Mouse (Mus musculus) liver, embryonic 16.5 days (tissue): ENCODE data around the gene Daglb. TPM values are rescaled to one million over a fixed set of nuclear protein-coding genes. Genes with fewer than 3 reads are reported as not detected.
A peak's percentile ranks its signal among the peaks of the same experiment; 100 is the strongest.

ENCODE experiments used
- ATAC-seq: fragments of 200-750 bp; cut with Nextera tagmentation; 2 replicates; pipeline ENCODE4 v1.8.0; 2017; ENCODE audit warnings: low read depth, mild to moderate bottlenecking, moderate number of reproducible peaks, moderate library complexity
- H3K27ac ChIP-seq: fragments of 300-500 bp; sonication (generic); 2 replicates; pipeline ENCODE4 v1.5.1; 2014; ENCODE audit warnings: mild to moderate bottlenecking, low read length
- H3K27me3 ChIP-seq: fragments of 300-500 bp; sonication (generic); 2 replicates; pipeline ENCODE4 v1.6.1; 2014; ENCODE audit warnings: low read depth, low read length, mixed read lengths; ENCODE audit not compliant: control insufficient read depth, insufficient read depth
- H3K36me3 ChIP-seq: fragments of 300-500 bp; sonication (generic); 2 replicates; pipeline ENCODE4 v1.6.1; 2014; ENCODE audit warnings: mild to moderate bottlenecking; ENCODE audit not compliant: control insufficient read depth, insufficient read depth
- H3K4me1 ChIP-seq: fragments of 300-500 bp; sonication (generic); 2 replicates; pipeline ENCODE4 v1.6.1; 2014; ENCODE audit warnings: low read depth, low read length, mixed read lengths; ENCODE audit not compliant: control insufficient read depth
- H3K4me2 ChIP-seq: fragments of 300-500 bp; sonication (generic); 2 replicates; pipeline ENCODE4 v1.6.1; 2014; ENCODE audit warnings: low read depth, low read length, mixed read lengths
- H3K4me3 ChIP-seq: fragments of 300-500 bp; sonication (generic); 2 replicates; pipeline ENCODE4 v1.5.1; 2014; ENCODE audit warnings: low read depth, mild to moderate bottlenecking, low read length
- H3K9ac ChIP-seq: fragments of 300-500 bp; sonication (generic); 2 replicates; pipeline ENCODE4 v1.6.1; 2014; ENCODE audit warnings: low read depth, low read length
- H3K9me3 ChIP-seq: fragments of 300-500 bp; sonication (generic); replicated peaks from 2 replicates; pipeline ENCODE4 v1.6.1; 2016; ENCODE audit warnings: low read length; ENCODE audit not compliant: control insufficient read depth
- WGBS: fragments of 180-500 bp; shearing (Covaris S2); extraction: QIAGEN DNeasy Blood & Tissue Kit; methylation state at CpG from one replicate; pipeline ENCODE4 v1.1.7; 2014; ENCODE audit not compliant: insufficient replicate concordance; 5-methylcytosine and 5-hydroxymethylcytosine counted together
- polyA plus RNA-seq: library from polyadenylated mRNA; unstranded; fragments of >200 nt; fragmentation: Nextera tagmentation; extraction: Ambion mirVana; gene quantifications from 2 replicates; pipeline ENCODE4 v1.2.1, GENCODE M21; 2015

Gene Daglb
- polyA plus RNA-seq, 1 experiment from 2014 or later, result 7.7 TPM

DNA sequence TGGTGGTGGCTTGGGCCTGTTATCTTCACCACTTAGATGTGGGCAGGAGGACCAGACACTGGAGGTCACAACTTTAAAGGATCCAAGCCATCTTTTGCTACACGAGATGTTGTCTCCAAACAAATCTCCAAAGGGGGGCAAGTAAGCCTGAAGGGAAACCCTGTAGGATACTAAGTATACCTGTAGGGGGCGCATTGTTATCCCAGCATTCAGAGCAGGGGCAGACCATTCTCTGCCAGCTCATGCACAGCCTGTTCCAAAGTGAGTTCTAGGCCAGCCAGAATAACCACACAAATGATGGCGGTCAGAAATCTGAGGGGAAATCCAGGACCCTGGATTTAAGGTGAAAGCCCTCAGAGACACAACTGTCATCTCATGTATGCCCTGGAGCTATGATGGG is 40.1 kb downstream of the Daglb start:
- Histone ChIP-seq H3K4me2 (no peak overlapping the region), H3K4me3 (no peak overlapping the region), H3K4me1 (peaks cover 11% of the 10 kb centered on the region), H3K27me3 (no peaks in the 10 kb centered on the region), H3K36me3 (peaks cover 32% of the 10 kb centered on the region), H3K27ac (no peak overlapping the region), H3K9me3 (no peaks in the 10 kb centered on the region), H3K9ac (no peak overlapping the region)
- ATAC-seq, result peak; percentile 41; the same call in 1 of the 2 replicates
- WGBS, result 50% methylated on average over 3 of the region's 3 CpGs

DNA sequence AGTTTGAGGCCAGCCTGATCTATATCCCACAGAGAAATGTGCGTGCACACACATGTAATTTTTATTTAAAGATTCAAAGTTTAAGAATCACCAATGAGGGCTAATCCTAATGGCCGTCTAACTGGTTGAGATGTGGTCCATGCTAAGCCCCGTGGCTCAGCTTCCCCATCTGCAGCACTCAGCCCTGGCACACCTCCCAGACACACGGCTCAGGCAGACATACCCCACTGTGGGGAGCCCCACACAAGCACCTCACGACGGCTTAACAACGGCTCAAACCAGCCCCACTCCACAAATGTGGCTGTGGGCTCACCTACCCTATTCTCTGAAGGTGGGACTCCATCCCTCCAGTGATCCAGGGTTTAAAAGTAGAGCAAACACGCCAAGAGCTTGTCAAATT is 40.7 kb downstream of the Daglb start:
- H3K9ac ChIP-seq, result no peak overlapping the region
- H3K4me2 ChIP-seq, result no peak overlapping the region
- no peak overlapping the region for H3K27ac ChIP-seq
- peaks cover 17% of the 10 kb centered on the region for H3K4me1 ChIP-seq
- H3K4me3 ChIP-seq, result no peak overlapping the region
- 81% methylated on average over 8 of the region's 8 CpGs for WGBS
- ATAC-seq, result no peak
- no peaks in the 10 kb centered on the region for H3K9me3 ChIP-seq
- peaks cover 32% of the 10 kb centered on the region for H3K36me3 ChIP-seq
- no peaks in the 10 kb centered on the region for H3K27me3 ChIP-seq

DNA sequence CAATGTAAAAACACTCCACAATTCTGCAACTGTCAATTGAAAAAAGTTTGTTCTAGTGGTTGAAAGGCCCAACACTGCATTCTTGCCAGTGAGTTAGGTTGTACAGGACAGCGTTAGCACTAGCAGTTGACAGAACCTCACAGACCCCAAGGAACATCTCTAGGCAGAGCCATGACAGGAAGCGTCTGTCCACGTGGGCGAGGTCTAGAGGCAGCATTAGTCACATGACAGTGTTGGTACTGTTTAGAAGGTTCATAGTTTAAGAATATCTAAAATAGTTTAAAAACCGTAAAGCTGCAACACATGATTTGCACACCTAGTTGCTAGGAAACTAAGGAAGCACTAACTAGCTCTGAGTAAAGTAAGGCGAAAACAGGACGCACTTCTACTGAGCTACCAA is 41.2 kb downstream of the Daglb start:
- peaks cover 32% of the 10 kb centered on the region for H3K36me3 ChIP-seq
- no peaks in the 10 kb centered on the region for H3K9me3 ChIP-seq
- H3K4me2 ChIP-seq, result no peak overlapping the region
- no peak overlapping the region for H3K4me3 ChIP-seq
- no peak overlapping the region for H3K27ac ChIP-seq
- WGBS, result 70% methylated on average over 7 of the region's 7 CpGs
- H3K27me3 ChIP-seq, result no peaks in the 10 kb centered on the region
- ATAC-seq, result no peak
- peaks cover 22% of the 10 kb centered on the region for H3K4me1 ChIP-seq
- no peak overlapping the region for H3K9ac ChIP-seq

DNA sequence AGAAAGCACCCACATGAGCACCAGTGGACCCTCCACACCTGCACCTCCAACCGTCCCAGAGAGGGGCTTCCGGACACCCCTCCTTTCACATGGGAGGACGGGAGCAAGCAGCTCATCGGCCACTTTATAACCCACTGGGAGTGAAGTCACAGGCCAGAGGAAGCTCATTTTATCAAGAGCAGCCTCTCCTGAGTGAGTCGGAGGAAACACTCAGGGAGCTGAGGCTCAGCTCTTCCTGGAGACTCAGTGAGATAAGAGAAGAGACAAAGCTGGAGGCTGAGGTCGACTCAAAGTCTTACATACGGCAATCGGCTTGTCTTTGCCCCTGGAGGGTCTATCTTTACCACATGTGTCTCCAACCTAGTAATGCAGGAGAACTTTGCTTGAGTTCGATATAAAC is 44.9 kb downstream of the Daglb start:
- Histone ChIP-seq H3K9ac (peak overlapping the region; percentile 47), H3K9me3 (no peaks in the 10 kb centered on the region), H3K27me3 (no peaks in the 10 kb centered on the region), H3K4me3 (peak overlapping the region; percentile 20), H3K27ac (peak overlapping the region; percentile 68; the same call in 1 of the 2 replicates), H3K4me2 (peak overlapping the region; percentile 58), H3K36me3 (peaks cover 40% of the 10 kb centered on the region), H3K4me1 (peaks cover 49% of the 10 kb centered on the region)
- WGBS, result 25% methylated on average over 9 of the region's 9 CpGs
- ATAC-seq, result peak; percentile 55

DNA sequence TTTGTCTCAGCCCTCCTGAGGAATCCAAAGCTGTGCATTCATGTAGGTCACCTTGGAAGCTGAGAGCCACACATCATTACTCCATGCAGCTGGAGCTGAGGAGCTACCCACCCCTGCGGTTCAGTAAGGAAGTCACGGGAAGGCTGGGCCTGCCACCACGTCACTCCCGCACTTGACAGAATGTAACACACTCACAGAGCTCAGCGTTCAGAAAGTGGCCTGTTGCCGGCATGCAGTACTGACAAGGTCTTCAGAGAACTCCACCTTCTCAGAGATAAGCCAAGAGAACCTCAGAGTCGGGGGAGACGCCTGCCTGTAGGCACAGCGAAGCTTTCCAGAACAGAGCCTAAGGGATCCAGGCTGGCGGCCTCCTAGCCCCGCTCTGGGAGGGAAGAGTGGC is 45.4 kb downstream of the Daglb start:
- Histone ChIP-seq H3K36me3 (peaks cover 40% of the 10 kb centered on the region), H3K27ac (peak overlapping the region; percentile 68), H3K4me1 (peaks cover 49% of the 10 kb centered on the region), H3K9ac (peak overlapping the region; percentile 47), H3K27me3 (no peaks in the 10 kb centered on the region), H3K4me2 (peak overlapping the region; percentile 58), H3K4me3 (peak overlapping the region; percentile 20), H3K9me3 (no peaks in the 10 kb centered on the region)
- 17% methylated on average over 11 of the region's 11 CpGs for WGBS
- ATAC-seq, result peak; percentile 77

DNA sequence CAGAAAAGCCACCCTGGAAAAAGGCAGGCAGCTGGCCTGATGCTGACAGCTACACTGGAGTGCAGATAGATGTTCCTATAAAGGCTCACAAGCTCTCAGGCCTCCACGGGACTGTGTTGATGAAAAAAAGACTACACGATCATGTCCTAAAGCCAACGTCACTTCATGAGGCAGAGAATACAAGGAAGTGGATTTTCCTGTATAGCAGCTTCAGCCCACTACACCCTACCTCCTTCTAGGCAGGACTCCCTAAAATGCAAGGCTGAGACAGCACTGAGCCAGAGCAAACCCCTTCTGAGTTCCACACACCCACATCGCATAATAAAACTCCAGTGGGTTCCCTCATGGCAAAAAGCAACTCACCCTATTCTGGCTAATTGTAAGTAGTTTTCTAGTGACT is 47.2 kb downstream of the Daglb start:
- 63% methylated on average over 4 of the region's 4 CpGs for WGBS
- no peak overlapping the region for H3K4me3 ChIP-seq
- peaks cover 49% of the 10 kb centered on the region for H3K4me1 ChIP-seq
- no peak for ATAC-seq
- peaks cover 50% of the 10 kb centered on the region for H3K36me3 ChIP-seq
- no peaks in the 10 kb centered on the region for H3K27me3 ChIP-seq
- no peak overlapping the region for H3K4me2 ChIP-seq
- no peak overlapping the region; the same call in 1 of the 2 replicates for H3K9ac ChIP-seq
- no peak overlapping the region; the same call in 1 of the 2 replicates for H3K27ac ChIP-seq
- H3K9me3 ChIP-seq, result no peaks in the 10 kb centered on the region

DNA sequence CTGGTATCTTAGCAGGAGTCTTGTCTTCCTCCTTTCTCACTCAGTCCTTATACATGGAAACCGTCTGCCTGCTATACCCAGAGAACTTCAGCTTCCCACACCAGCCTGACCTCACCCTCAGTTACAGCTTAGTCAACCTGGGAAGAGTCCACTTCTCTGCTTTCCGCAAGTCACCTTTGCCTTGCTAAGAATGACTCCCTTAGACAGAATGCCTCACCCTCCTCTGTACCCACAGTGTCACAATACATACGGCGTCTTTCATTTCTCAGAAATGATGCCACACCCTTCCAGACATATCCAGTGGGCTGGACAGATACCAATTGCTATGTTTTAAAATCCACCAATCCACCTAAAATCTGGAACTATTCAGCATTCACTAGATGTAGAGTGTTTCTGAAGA is 47.9 kb downstream of the Daglb start:
- peak overlapping the region; percentile 15; the same call in 1 of the 2 replicates for H3K9ac ChIP-seq
- peaks cover 49% of the 10 kb centered on the region for H3K4me1 ChIP-seq
- peak overlapping the region; percentile 28 for H3K4me2 ChIP-seq
- ATAC-seq, result peak; percentile 49
- H3K9me3 ChIP-seq, result no peaks in the 10 kb centered on the region
- H3K36me3 ChIP-seq, result peaks cover 50% of the 10 kb centered on the region
- H3K27me3 ChIP-seq, result no peaks in the 10 kb centered on the region
- 38% methylated on average over 4 of the region's 4 CpGs for WGBS
- H3K4me3 ChIP-seq, result no peak overlapping the region
- H3K27ac ChIP-seq, result peak overlapping the region; percentile 43; the same call in 1 of the 2 replicates

DNA sequence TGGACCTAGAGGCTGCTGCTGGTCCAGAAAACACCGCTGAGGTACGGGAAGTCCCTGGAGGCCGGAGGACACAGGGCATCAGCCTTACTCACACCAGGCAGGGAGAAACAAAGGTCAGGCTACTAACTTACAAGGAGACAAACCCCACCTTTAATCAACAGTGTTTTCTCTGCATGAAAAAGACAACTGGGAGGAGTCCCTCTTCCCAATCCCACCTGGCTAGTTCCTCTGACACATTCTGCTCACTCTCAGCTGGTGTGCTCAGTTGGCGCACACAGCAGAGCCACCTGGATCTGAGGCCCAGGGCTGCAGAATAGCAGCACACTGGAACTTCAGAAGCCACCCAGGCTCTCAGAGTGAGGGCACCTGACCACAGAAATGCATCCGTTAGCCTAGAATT is 50.5 kb downstream of the Daglb start:
- Histone ChIP-seq H3K27me3 (no peaks in the 10 kb centered on the region), H3K9ac (no peak overlapping the region), H3K4me1 (peaks cover 49% of the 10 kb centered on the region), H3K4me3 (no peak overlapping the region), H3K9me3 (no peaks in the 10 kb centered on the region), H3K27ac (no peak overlapping the region), H3K36me3 (peaks cover 51% of the 10 kb centered on the region), H3K4me2 (no peak overlapping the region)
- 93% methylated on average over 5 of the region's 5 CpGs for WGBS
- ATAC-seq, result no peak

DNA sequence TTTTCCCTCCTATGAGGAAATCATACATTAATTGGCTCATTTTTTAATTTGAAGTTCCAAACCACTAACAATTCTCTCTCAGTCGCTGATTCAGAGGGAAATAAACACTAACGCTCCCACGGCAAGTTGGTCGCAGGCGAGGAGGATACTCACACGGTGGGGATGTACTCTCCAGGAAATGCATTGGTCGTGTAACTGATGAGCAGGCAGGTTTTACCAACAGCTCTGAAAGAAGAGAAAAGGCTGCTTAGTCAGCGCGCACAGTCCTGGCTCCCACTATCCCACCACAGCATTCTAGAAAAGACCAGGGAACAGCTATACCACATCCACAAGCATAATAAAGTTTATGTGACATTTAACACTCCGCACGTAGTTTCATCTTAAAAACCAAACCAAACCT is 52.6 kb downstream of the Daglb start:
- peaks cover 43% of the 10 kb centered on the region for H3K36me3 ChIP-seq
- no peak overlapping the region for H3K27ac ChIP-seq
- H3K9me3 ChIP-seq, result no peaks in the 10 kb centered on the region
- ATAC-seq, result no peak
- H3K4me2 ChIP-seq, result no peak overlapping the region
- 82% methylated on average over 11 of the region's 11 CpGs for WGBS
- H3K9ac ChIP-seq, result no peak overlapping the region
- H3K4me1 ChIP-seq, result peaks cover 41% of the 10 kb centered on the region
- H3K4me3 ChIP-seq, result no peak overlapping the region
- no peaks in the 10 kb centered on the region for H3K27me3 ChIP-seq
